Mouse (Mus musculus): Measurements from ENCODE around the gene Fcgr2b. TPM values are rescaled to one million over a fixed set of nuclear protein-coding genes. Genes with fewer than 3 reads are reported as not detected.
A peak's percentile ranks its signal among the peaks of the same experiment; 100 is the strongest.

Gene Fcgr2b
- polyA plus RNA-seq, 1 experiment from 2014 or later: 1.4 TPM

DNA sequence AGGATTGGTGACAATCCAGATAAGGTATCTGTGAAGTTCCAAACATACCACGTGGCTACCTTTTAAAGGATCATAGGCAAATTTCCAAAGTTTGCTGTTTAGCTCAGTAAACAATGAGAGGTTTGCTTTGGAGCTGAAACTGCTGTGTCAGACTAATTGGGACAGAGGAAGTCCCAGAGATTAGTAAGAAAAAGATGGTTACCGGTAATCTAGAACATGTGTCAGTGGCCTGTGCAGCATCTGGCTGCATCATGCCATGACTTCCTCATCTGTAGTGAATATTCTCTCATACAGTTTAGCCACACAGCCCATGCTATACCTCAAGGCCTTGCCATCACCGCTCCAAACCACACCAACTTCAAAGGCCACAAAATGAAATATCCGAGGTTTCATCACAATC is 3.4 kb downstream of the Fcgr2b start:
- Histone ChIP-seq H3K4me1 (ENCODE audit: control insufficient read depth, insufficient read depth, low read length) (no peaks in the 10 kb centered on the region), H3K4me2 (ENCODE audit: low read length) (no peak overlapping the region), H3K27ac (replicated peaks; ENCODE audit: low read depth, low read length) (no peak overlapping the region), H3K9me3 (ENCODE audit: control insufficient read depth, low read length) (no peaks in the 10 kb centered on the region), H3K9ac (replicated peaks; ENCODE audit: low read length) (no peak overlapping the region), H3K27me3 (ENCODE audit: control insufficient read depth, insufficient read depth, low read length) (no peaks in the 10 kb centered on the region), H3K4me3 (replicated peaks; ENCODE audit: low read depth, low read length) (no peak overlapping the region), H3K36me3 (ENCODE audit: control insufficient read depth, insufficient read depth, low read length) (no peaks in the 10 kb centered on the region)
- ATAC-seq (ENCODE audit: low FRiP score, low TSS enrichment) (no peak), DNase-seq (no peak)
- WGBS: 87% methylated on average over 4 of the region's 4 CpGs

DNA sequence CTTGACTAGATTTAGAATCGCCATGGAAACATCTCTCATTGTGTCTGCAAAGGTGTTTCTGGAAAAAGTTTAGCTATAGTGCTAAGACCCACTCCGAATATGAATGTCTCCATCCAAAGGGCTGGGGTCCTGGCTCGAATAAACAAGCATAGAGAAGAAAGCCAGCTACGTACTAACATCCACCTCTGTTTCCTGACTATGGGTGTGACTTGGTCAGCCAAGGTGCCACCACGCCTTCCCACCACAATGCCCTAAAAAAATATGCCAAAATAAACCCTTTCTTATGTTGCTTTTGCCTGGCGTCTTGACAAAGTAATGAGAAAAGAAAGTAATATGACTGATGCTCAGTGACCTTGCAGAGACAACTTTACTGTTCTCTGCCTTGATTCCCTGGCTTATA is 3.9 kb downstream of the Fcgr2b start:
- H3K9me3 ChIP-seq (ENCODE audit: control insufficient read depth, low read length): no peaks in the 10 kb centered on the region
- H3K27ac ChIP-seq (replicated peaks; ENCODE audit: low read depth, low read length): no peak overlapping the region
- DNase-seq (no peak), ATAC-seq (ENCODE audit: low FRiP score, low TSS enrichment) (no peak)
- H3K4me1 ChIP-seq (ENCODE audit: control insufficient read depth, insufficient read depth, low read length): no peaks in the 10 kb centered on the region
- H3K36me3 ChIP-seq (ENCODE audit: control insufficient read depth, insufficient read depth, low read length): no peaks in the 10 kb centered on the region
- H3K4me3 ChIP-seq (replicated peaks; ENCODE audit: low read depth, low read length): no peak overlapping the region
- no peaks in the 10 kb centered on the region for H3K27me3 ChIP-seq (ENCODE audit: control insufficient read depth, insufficient read depth, low read length)
- no peak overlapping the region for H3K9ac ChIP-seq (replicated peaks; ENCODE audit: low read length)
- WGBS: 85% methylated on average over 6 of the region's 6 CpGs
- no peak overlapping the region for H3K4me2 ChIP-seq (ENCODE audit: low read length)

DNA sequence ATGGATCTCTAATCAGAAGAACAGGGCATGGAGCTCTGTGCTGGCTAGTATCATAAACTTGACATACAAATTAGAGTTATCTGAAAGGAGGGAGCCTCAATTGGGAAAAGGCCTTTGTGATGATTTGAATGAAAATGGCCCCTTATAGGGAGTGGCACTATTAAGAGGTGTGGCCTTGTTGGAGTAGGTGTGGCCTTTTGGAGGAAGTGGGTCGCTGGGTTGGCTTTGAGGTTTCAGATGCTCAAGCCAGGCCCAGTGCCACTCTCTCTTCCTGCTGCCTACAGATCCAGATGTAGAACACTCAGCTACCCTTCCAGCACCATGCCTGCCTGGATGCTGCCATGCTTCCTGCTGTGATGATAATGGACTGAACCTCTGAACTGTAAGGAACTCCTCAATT is 7.8 kb downstream of the Fcgr2b start:
- no peak overlapping the region for H3K27ac ChIP-seq (replicated peaks; ENCODE audit: low read depth, low read length)
- ATAC-seq (ENCODE audit: low FRiP score, low TSS enrichment): no peak
- no peaks in the 10 kb centered on the region for H3K27me3 ChIP-seq (ENCODE audit: control insufficient read depth, insufficient read depth, low read length)

DNA sequence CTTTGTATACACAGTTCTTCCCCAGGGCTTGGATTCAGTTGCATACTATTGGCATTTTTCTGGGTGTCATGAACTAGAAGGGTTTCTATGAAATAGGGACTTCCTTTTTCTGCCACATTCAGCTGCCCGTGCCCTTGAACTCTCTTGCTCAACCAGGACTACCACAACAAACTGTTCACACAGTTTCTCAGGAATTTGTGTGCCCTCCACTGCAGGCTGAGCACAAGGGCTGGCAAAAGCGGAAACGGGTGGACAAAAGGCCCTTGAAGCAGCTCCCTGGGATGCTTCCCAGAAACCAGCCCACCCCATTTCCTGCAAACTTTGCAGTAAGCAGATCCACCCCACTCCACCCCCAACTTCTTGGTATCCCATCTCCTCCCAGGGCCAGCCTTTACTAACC is 8.8 kb downstream of the Fcgr2b start:
- Histone ChIP-seq H3K27me3 (ENCODE audit: control insufficient read depth, insufficient read depth, low read length) (no peaks in the 10 kb centered on the region), H3K4me1 (ENCODE audit: control insufficient read depth, insufficient read depth, low read length) (no peaks in the 10 kb centered on the region), H3K27ac (replicated peaks; ENCODE audit: low read depth, low read length) (no peak overlapping the region), H3K36me3 (ENCODE audit: control insufficient read depth, insufficient read depth, low read length) (no peaks in the 10 kb centered on the region), H3K4me3 (replicated peaks; ENCODE audit: low read depth, low read length) (no peak overlapping the region), H3K9ac (replicated peaks; ENCODE audit: low read length) (no peak overlapping the region), H3K9me3 (ENCODE audit: control insufficient read depth, low read length) (no peaks in the 10 kb centered on the region), H3K4me2 (ENCODE audit: low read length) (no peak overlapping the region)
- 80% methylated on average over 3 of the region's 3 CpGs for WGBS
- no peak for ATAC-seq (ENCODE audit: low FRiP score, low TSS enrichment)
- DNase-seq: no peak

More for the DNA sequence above, 7.8 kb downstream of the Fcgr2b start:
- H3K4me2 ChIP-seq (ENCODE audit: low read length): no peak overlapping the region
- DNase-seq: no peak
- H3K9me3 ChIP-seq (ENCODE audit: control insufficient read depth, low read length): no peaks in the 10 kb centered on the region
- 75% methylated on average over 1 of the region's 1 CpGs for WGBS
- no peak overlapping the region for H3K9ac ChIP-seq (replicated peaks; ENCODE audit: low read length)
- H3K36me3 ChIP-seq (ENCODE audit: control insufficient read depth, insufficient read depth, low read length): no peaks in the 10 kb centered on the region
- H3K4me1 ChIP-seq (ENCODE audit: control insufficient read depth, insufficient read depth, low read length): no peaks in the 10 kb centered on the region
- H3K4me3 ChIP-seq (replicated peaks; ENCODE audit: low read depth, low read length): no peak overlapping the region

DNA sequence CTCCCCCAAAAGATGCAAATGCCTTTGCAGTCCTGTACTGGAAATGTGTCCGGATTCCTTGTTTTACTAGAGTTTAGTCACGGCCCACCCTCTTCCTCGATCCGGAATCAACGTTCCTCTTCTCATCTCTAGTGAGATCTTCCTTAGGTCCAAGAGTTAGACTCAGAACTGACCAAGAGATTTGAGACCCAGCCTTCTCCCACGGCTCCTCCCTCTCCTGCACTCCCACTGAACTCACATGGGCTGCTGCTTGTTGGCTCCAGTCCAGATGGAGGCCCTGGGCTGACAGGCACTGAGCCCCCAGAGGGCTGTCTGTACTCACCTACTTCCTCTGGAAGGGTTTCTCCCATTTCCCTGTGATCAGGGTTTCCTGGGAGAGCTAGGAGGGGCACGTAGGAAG is 13.3 kb downstream of the Fcgr2b start:
- 79% methylated on average over 7 of the region's 7 CpGs for WGBS

DNA sequence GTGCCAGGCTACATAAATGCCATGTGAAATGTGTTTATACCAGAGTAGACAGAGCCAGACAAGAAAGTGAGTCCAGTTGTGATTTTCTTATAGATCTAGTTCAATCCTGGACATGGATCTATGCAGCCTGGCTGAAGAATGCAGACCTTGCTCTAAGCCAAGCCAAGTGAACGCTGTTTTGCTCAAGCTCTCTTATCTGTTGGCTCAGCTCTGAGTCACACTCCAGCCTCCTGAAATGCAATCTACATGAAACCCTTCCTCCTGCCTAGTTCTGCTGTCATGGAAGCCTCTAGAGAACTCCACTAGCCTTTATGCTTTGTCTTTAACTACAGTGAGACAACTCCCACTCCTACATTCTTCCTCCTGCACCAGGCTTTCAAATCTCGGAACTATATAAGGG is 14.0 kb downstream of the Fcgr2b start:
- DNase-seq (no peak), ATAC-seq (ENCODE audit: low FRiP score, low TSS enrichment) (no peak)
- H3K27ac ChIP-seq (replicated peaks; ENCODE audit: low read depth, low read length): no peak overlapping the region
- no peak overlapping the region for H3K9ac ChIP-seq (replicated peaks; ENCODE audit: low read length)
- no peak overlapping the region for H3K4me2 ChIP-seq (ENCODE audit: low read length)
- H3K9me3 ChIP-seq (ENCODE audit: control insufficient read depth, low read length): no peaks in the 10 kb centered on the region
- no peaks in the 10 kb centered on the region for H3K4me1 ChIP-seq (ENCODE audit: control insufficient read depth, insufficient read depth, low read length)
- H3K27me3 ChIP-seq (ENCODE audit: control insufficient read depth, insufficient read depth, low read length): no peaks in the 10 kb centered on the region
- H3K36me3 ChIP-seq (ENCODE audit: control insufficient read depth, insufficient read depth, low read length): no peaks in the 10 kb centered on the region
- WGBS: 90% methylated on average over 2 of the region's 2 CpGs
- H3K4me3 ChIP-seq (replicated peaks; ENCODE audit: low read depth, low read length): no peak overlapping the region

More for the DNA sequence above, 13.3 kb downstream of the Fcgr2b start:
- Histone ChIP-seq H3K4me1 (ENCODE audit: control insufficient read depth, insufficient read depth, low read length) (no peaks in the 10 kb centered on the region), H3K4me3 (replicated peaks; ENCODE audit: low read depth, low read length) (no peak overlapping the region), H3K9ac (replicated peaks; ENCODE audit: low read length) (no peak overlapping the region), H3K27me3 (ENCODE audit: control insufficient read depth, insufficient read depth, low read length) (no peaks in the 10 kb centered on the region), H3K27ac (replicated peaks; ENCODE audit: low read depth, low read length) (no peak overlapping the region), H3K36me3 (ENCODE audit: control insufficient read depth, insufficient read depth, low read length) (no peaks in the 10 kb centered on the region), H3K9me3 (ENCODE audit: control insufficient read depth, low read length) (no peaks in the 10 kb centered on the region), H3K4me2 (ENCODE audit: low read length) (no peak overlapping the region)
- DNase-seq (peak; percentile 1), ATAC-seq (ENCODE audit: low FRiP score, low TSS enrichment) (no peak)

DNA sequence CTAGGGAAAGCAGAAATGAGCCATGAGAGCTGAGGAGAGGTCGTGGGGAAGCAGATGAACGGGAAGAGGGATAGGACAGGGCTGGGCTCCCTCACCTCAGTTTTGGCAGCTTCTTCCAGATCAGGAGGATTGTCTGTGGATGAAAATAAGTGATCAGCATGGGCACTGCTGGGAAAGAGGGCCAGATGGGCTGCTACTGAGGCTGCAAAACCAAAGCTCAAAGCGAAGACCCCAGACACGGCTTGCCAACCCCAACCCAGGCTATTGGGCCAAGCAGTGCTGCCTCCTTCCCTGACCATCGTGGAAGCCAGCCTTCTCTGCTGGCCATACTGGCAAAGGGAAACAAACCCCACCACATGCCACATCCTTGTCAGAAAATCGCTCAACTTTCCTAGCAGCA is 15.2 kb downstream of the Fcgr2b start:
- H3K27me3 ChIP-seq (ENCODE audit: control insufficient read depth, insufficient read depth, low read length): no peaks in the 10 kb centered on the region
- 76% methylated on average over 6 of the region's 6 CpGs for WGBS

DNA sequence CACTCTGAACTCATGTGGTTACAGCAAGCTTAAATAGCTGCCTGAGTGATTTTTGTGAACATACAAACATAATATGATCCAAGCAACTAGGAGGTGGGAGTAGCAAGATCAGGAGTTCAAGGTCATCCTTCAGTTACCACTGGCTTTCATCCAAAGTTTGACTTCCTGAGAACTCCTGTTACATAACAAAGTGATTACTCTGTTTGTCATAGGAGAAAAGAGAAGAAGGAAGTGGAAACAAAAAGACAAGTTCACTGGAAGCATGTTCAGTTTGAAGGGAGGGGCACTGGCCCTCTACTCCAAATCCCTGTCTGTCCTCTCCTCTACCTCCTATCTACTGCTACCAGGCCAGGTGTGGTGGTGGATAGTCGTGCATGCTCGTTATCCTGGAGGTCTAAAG is 16.6 kb downstream of the Fcgr2b start:
- Histone ChIP-seq H3K4me2 (ENCODE audit: low read length) (no peak overlapping the region), H3K9ac (replicated peaks; ENCODE audit: low read length) (no peak overlapping the region), H3K36me3 (ENCODE audit: control insufficient read depth, insufficient read depth, low read length) (no peaks in the 10 kb centered on the region), H3K4me1 (ENCODE audit: control insufficient read depth, insufficient read depth, low read length) (no peaks in the 10 kb centered on the region), H3K9me3 (ENCODE audit: control insufficient read depth, low read length) (no peaks in the 10 kb centered on the region), H3K4me3 (replicated peaks; ENCODE audit: low read depth, low read length) (no peak overlapping the region), H3K27ac (replicated peaks; ENCODE audit: low read depth, low read length) (no peak overlapping the region), H3K27me3 (ENCODE audit: control insufficient read depth, insufficient read depth, low read length) (no peaks in the 10 kb centered on the region)
- DNase-seq: no peak
- ATAC-seq (ENCODE audit: low FRiP score, low TSS enrichment): no peak
- WGBS: 73% methylated on average over 2 of the region's 2 CpGs

More for the DNA sequence above, 15.2 kb downstream of the Fcgr2b start:
- Histone ChIP-seq H3K4me1 (ENCODE audit: control insufficient read depth, insufficient read depth, low read length) (no peaks in the 10 kb centered on the region), H3K36me3 (ENCODE audit: control insufficient read depth, insufficient read depth, low read length) (no peaks in the 10 kb centered on the region), H3K27ac (replicated peaks; ENCODE audit: low read depth, low read length) (no peak overlapping the region), H3K9me3 (ENCODE audit: control insufficient read depth, low read length) (no peaks in the 10 kb centered on the region), H3K9ac (replicated peaks; ENCODE audit: low read length) (no peak overlapping the region), H3K4me3 (replicated peaks; ENCODE audit: low read depth, low read length) (no peak overlapping the region), H3K4me2 (ENCODE audit: low read length) (no peak overlapping the region)
- DNase-seq (no peak), ATAC-seq (ENCODE audit: low FRiP score, low TSS enrichment) (no peak)

DNA sequence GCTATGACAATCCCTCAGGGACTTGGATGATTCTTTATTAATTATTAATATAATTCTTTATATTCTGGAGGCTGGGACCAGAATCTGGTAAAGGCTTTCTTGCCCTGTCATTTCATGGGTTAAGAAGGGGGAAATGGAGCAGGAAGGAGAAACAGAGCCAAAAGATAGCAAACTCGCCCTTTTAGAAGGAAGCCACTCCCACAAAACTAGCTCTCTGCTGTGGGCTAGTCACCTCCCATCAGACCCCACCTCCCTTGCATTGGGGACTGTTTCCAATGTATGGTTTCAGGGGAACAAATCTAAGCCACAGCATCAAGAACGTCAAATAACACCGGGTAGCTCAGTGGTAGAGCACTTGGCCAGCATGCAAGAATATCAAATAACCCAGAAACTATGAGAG is 18.1 kb downstream of the Fcgr2b start:
- Histone ChIP-seq H3K27ac (replicated peaks; ENCODE audit: low read depth, low read length) (no peak overlapping the region), H3K27me3 (ENCODE audit: control insufficient read depth, insufficient read depth, low read length) (no peaks in the 10 kb centered on the region), H3K4me2 (ENCODE audit: low read length) (no peak overlapping the region), H3K36me3 (ENCODE audit: control insufficient read depth, insufficient read depth, low read length) (no peaks in the 10 kb centered on the region), H3K4me1 (ENCODE audit: control insufficient read depth, insufficient read depth, low read length) (no peaks in the 10 kb centered on the region), H3K9me3 (ENCODE audit: control insufficient read depth, low read length) (no peaks in the 10 kb centered on the region), H3K9ac (replicated peaks; ENCODE audit: low read length) (no peak overlapping the region), H3K4me3 (replicated peaks; ENCODE audit: low read depth, low read length) (no peak overlapping the region)
- WGBS: 69% methylated on average over 3 of the region's 3 CpGs
- no peak for ATAC-seq (ENCODE audit: low FRiP score, low TSS enrichment)
- DNase-seq: no peak

All from midbrain, embryonic 14.5 days (tissue).